Mouse (Mus musculus) T-cell, adult 2 months (primary cell): ENCODE measurements around the gene 4931406P16Rik.
A peak's percentile ranks its signal among the peaks of the same experiment; 100 is the strongest.
"Not testable (repeated sequence)": the region's sequence is repeated elsewhere in the genome, so short reads cannot be mapped to it uniquely, and the experiment has no call there.

Source experiments
- DNase-seq: peaks from one replicate; pipeline ENCODE4 v3.0.0; 2022; ENCODE audit warnings: low spot score

Gene 4931406P16Rik

GRCm38 (mm10) chr7:34208027-34208745 is 105.2 kb downstream of the 4931406P16Rik start:
- no peak for DNase-seq

- DNase-seq: no peak
These were observed 107.0 kb downstream of the 4931406P16Rik start for GRCm38 (mm10) chr7:34206331-34206730.

- not testable (repeated sequence) for DNase-seq
These were observed 111.2 kb downstream of the 4931406P16Rik start for GRCm38 (mm10) chr7:34202147-34202546.

- no peak for DNase-seq
These were observed 112.5 kb downstream of the 4931406P16Rik start for GRCm38 (mm10) chr7:34200829-34201228.

- peak; percentile 49 for DNase-seq
These were observed 115.0 kb downstream of the 4931406P16Rik start for GRCm38 (mm10) chr7:34198346-34198745.

GRCm38 (mm10) chr7:34196132-34197128 is 116.9 kb downstream of the 4931406P16Rik start, which contains the start of gene Pdcd2l:
Gene Pdcd2l, minus strand, starts transcription at chr7:34196661.
- peak; percentile 90 for DNase-seq

- no peak for DNase-seq
These were observed 117.7 kb downstream of the 4931406P16Rik start for GRCm38 (mm10) chr7:34195632-34196031.

GRCm38 (mm10) chr7:34192825-34193224 is 120.5 kb downstream of the 4931406P16Rik start:
- DNase-seq: no peak

- DNase-seq: no peak
These were observed 123.9 kb downstream of the 4931406P16Rik start for GRCm38 (mm10) chr7:34189376-34189989.
